Mouse (Mus musculus) stomach, postnatal 0 days (tissue): ENCODE measurements at regions not wholly inside any gene's neighbourhood (a gene's known extent, or its start where the extent isn't known, plus 50 kb on each side); places are given as distances from the start of the nearest gene placed in this dataset.

Source experiments
- ATAC-seq: fragments of 200-750 bp; cut with Nextera tagmentation; 2 replicates; pipeline ENCODE4 v1.8.0; 2017; ENCODE audit not compliant: low FRiP score, low TSS enrichment
- DNase-seq: peaks from one replicate; pipeline ENCODE4 v3.0.0-alpha.2; 2016; ENCODE audit warnings: low spot score
- H3K27ac ChIP-seq: fragments of 300-500 bp; sonication (generic); replicated peaks from 2 replicates; pipeline ENCODE4 v1.5.1; 2014; ENCODE audit warnings: mild to moderate bottlenecking, control low read depth
- H3K27me3 ChIP-seq: fragments of 300-500 bp; sonication (generic); 2 replicates; pipeline ENCODE4 v1.6.1; 2014; ENCODE audit warnings: low read length; ENCODE audit not compliant: control insufficient read depth, insufficient read depth
- H3K36me3 ChIP-seq: fragments of 300-500 bp; sonication (generic); 2 replicates; pipeline ENCODE4 v1.6.1; 2014; ENCODE audit warnings: low read length, mixed read lengths; ENCODE audit not compliant: control insufficient read depth, insufficient read depth
- H3K4me1 ChIP-seq: fragments of 300-500 bp; sonication (generic); replicated peaks from 2 replicates; pipeline ENCODE4 v1.6.1; 2014; ENCODE audit warnings: antibody characterized with exemption; ENCODE audit not compliant: control insufficient read depth, insufficient read depth
- H3K4me2 ChIP-seq: fragments of 300-500 bp; sonication (generic); replicated peaks from 2 replicates; pipeline ENCODE4 v1.6.1; 2014; ENCODE audit warnings: low read depth, mild to moderate bottlenecking, control low read depth, moderate library complexity
- H3K4me3 ChIP-seq: fragments of 300-500 bp; sonication (generic); 2 replicates; pipeline ENCODE4 v1.5.1; 2014; ENCODE audit warnings: low read depth, low read length, control low read depth
- H3K9ac ChIP-seq: fragments of 300-500 bp; sonication (generic); 2 replicates; pipeline ENCODE4 v1.6.1; 2014; ENCODE audit warnings: mild to moderate bottlenecking, low read length, control low read depth, mixed read lengths
- H3K9me3 ChIP-seq: fragments of 300-500 bp; sonication (generic); 2 replicates; pipeline ENCODE4 v1.6.1; 2016; ENCODE audit warnings: low read length; ENCODE audit not compliant: control insufficient read depth
- CTCF ChIP-seq: IDR thresholded peaks from 2 replicates; pipeline ENCODE4 v1.5.1; 2016; ENCODE audit warnings: antibody characterized with exemption, low read depth, mild to moderate bottlenecking, moderate library complexity
- EP300 ChIP-seq: optimal IDR thresholded peaks from 2 replicates; pipeline ENCODE3; 2016; ENCODE audit warnings: antibody characterized with exemption
- WGBS: fragments of 180-500 bp; shearing (Covaris S2); extraction: QIAGEN DNeasy Blood & Tissue Kit; methylation state at CpG from one replicate; pipeline ENCODE4 v1.1.7; 2014; 5-methylcytosine and 5-hydroxymethylcytosine counted together

DNA sequence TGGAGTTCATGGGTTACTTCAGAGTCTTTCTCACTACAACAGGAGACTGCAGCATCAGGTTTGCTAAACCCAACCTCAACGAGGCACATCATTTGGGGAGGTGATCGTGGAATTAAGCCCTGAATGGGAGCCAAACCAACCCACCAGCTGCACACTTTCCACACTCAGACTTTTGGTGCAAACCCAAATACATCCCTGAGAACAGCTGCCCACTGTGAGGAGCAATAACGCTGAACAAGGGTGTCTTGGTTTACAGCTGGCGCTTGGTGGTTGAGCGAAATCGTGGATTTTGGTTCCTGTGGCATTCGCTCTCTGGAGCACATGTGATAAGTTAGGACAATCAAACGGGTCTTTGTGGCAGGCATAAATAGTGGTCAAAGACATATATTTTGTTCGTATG, 226.6 kb upstream of the Tnp1 start:
- no peak for TF ChIP-seq EP300
- TF ChIP-seq CTCF: no peak
- 78% methylated on average over 9 of the region's 9 CpGs for WGBS

DNA sequence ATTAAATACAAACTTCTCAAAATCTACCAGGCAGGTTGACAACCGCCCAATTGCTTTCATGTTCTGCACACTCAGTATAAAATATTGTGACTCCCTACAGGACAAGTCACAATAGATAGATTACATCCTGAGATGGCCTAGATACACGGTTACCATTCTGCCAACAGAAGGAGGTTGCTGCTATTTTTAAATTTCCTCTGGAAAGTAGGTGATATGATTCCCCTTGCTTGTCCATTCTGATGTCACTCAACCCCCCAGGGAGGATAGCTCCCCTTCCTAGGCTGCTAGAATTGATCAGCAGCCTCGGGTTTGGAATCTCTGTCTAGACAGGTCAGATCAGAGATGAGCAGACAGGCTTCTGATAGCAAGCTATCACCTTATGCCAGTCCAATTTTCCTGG, 221.2 kb upstream of the Tnp1 start:
- Histone ChIP-seq H3K9ac (no peak overlapping the region), H3K9me3 (no peaks in the 10 kb centered on the region), H3K4me2 (no peak overlapping the region), H3K27ac (no peak overlapping the region), H3K27me3 (no peaks in the 10 kb centered on the region), H3K36me3 (no peaks in the 10 kb centered on the region), H3K4me1 (no peaks in the 10 kb centered on the region), H3K4me3 (no peak overlapping the region)
- 56% methylated on average over 3 of the region's 3 CpGs for whole genome bisulfite sequencing
- DNase-seq: no peak
- TF ChIP-seq EP300: no peak
- no peak for TF ChIP-seq CTCF
- no peak for ATAC-seq

More for the DNA sequence above, 226.6 kb upstream of the Tnp1 start:
- no peaks in the 10 kb centered on the region for H3K27me3 ChIP-seq
- H3K9ac ChIP-seq: no peak overlapping the region
- H3K36me3 ChIP-seq: no peaks in the 10 kb centered on the region
- H3K4me2 ChIP-seq: no peak overlapping the region
- DNase-seq (no peak), ATAC-seq (no peak)
- no peaks in the 10 kb centered on the region for H3K9me3 ChIP-seq
- no peaks in the 10 kb centered on the region for H3K4me1 ChIP-seq
- H3K27ac ChIP-seq: no peak overlapping the region
- no peak overlapping the region for H3K4me3 ChIP-seq

DNA sequence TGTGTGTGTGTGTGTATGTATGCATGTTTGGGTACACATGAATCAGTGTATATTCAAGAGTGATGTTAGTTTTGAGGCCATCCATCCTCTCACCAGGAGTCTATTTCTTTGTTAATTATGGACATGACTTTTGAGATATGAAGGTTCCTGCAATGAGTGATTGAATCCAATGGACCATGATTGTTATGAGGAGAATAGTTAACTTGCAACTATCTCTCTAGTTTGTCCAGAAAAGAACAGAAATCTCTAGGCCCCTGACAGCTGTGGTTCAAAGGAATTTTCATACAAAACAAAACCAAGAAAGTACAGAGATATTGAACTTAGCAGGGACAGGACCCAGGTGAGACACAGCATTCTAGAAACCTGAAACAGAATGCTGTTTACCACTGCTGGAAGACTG, 217.9 kb upstream of the Tnp1 start:
- Histone ChIP-seq H3K9ac (no peak overlapping the region), H3K4me3 (no peak overlapping the region), H3K4me2 (no peak overlapping the region), H3K9me3 (no peaks in the 10 kb centered on the region), H3K36me3 (no peaks in the 10 kb centered on the region), H3K4me1 (no peaks in the 10 kb centered on the region), H3K27me3 (no peaks in the 10 kb centered on the region), H3K27ac (no peak overlapping the region)
- no peak for ATAC-seq
- DNase-seq: no peak
- TF ChIP-seq EP300 (no peak), CTCF (no peak)

DNA sequence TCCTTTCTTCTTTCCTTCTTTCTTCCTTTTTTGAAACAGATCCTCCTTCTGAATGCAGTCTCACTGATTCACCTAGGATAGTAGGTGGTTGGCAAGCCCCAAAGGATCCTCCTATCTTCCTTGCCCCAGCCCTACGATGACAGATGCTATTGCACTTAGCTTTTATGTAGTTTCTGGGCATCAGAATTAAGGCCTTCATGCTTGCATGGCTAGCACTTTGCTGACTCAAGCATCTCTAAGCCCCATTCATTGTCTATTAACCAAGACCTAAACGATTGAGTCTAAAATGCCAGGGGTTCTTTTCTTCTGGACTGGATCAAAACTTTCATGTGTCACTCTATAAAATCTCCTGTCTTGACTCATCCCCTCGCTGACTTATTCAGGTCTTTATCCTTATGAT, 217.3 kb upstream of the Tnp1 start:
- WGBS: 84% methylated on average over 3 of the region's 3 CpGs
- Histone ChIP-seq H3K36me3 (no peaks in the 10 kb centered on the region), H3K27ac (no peak overlapping the region), H3K9me3 (no peaks in the 10 kb centered on the region), H3K9ac (no peak overlapping the region), H3K4me2 (no peak overlapping the region), H3K4me1 (no peaks in the 10 kb centered on the region), H3K27me3 (no peaks in the 10 kb centered on the region), H3K4me3 (no peak overlapping the region)
- ATAC-seq: no peak
- TF ChIP-seq CTCF: no peak
- no peak for TF ChIP-seq EP300
- DNase-seq: no peak

DNA sequence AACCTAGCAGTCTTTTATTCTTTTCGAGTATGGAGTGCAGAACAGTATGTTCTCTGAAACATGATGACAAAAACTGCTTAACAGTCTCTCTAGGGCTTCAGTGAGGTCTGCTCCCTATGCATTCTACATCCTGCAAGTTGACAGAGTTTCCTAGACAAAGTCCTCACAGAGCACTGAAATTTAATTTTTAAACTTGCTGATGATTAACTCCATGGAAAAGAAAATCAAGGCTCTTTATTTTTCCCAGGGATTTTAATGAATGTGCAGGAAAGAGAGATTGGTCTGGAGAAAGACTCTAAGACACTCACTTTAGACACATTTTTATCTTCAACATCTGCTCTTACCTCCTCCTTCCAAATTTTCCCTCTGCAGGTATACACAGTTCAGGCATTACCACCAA, 214.9 kb upstream of the Tnp1 start:
- 75% methylated on average over 1 of the region's 1 CpGs for WGBS
- Histone ChIP-seq H3K4me3 (no peak overlapping the region), H3K9ac (no peak overlapping the region), H3K27ac (no peak overlapping the region), H3K9me3 (no peaks in the 10 kb centered on the region), H3K4me2 (no peak overlapping the region), H3K36me3 (no peaks in the 10 kb centered on the region), H3K4me1 (no peaks in the 10 kb centered on the region), H3K27me3 (no peaks in the 10 kb centered on the region)
- TF ChIP-seq EP300: no peak
- no peak for TF ChIP-seq CTCF
- DNase-seq: no peak
- ATAC-seq: no peak

DNA sequence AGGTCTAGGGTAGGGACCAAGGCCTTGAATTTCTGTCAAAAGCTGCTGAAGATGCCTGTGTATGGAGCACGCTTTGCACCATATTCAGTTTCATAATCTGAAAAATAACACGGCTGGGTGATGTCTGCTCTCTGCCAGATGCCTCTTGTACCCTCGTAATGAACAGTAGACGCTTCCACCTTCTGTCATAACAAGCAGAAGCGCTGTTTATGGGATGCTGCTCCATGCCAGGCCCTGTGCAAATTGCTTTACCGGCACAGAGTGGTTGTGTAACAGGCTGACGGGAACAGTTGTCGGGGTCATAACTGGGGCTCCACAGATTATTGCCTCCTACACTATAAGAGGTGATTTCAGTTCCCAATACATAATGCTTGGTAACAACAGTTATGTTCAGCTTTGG, 211.5 kb upstream of the Tnp1 start:
- Histone ChIP-seq H3K36me3 (no peaks in the 10 kb centered on the region), H3K4me3 (no peak overlapping the region), H3K27me3 (no peaks in the 10 kb centered on the region), H3K27ac (no peak overlapping the region), H3K9ac (no peak overlapping the region), H3K4me1 (no peaks in the 10 kb centered on the region), H3K9me3 (no peaks in the 10 kb centered on the region), H3K4me2 (no peak overlapping the region)
- DNase-seq (no peak), ATAC-seq (no peak)
- TF ChIP-seq EP300 (no peak), CTCF (no peak)
- 86% methylated on average over 8 of the region's 8 CpGs for WGBS

DNA sequence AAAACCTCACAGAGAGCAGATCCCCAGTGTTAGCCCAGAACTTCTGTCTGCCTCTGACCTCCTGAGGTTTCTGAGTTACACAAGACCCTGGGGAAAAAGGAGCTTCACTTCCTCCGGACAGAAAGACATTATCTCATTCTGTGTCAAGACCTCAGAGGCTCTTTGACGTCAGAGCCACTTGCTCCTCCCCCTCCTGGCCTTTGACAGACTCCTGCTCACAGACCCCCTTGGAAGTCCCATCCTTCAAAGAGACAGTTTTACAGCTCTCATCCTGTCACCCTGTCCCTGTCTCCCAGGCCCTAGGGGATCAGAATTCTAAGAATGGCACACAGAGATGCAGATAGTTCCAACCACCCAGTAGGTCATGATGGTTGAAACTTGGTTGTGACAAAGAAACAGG, 206.2 kb upstream of the Tnp1 start:
- ATAC-seq: no peak

More for the DNA sequence above, 206.2 kb upstream of the Tnp1 start:
- no peaks in the 10 kb centered on the region for H3K27me3 ChIP-seq
- no peaks in the 10 kb centered on the region for H3K4me1 ChIP-seq
- H3K36me3 ChIP-seq: no peaks in the 10 kb centered on the region
- DNase-seq: no peak
- H3K27ac ChIP-seq: no peak overlapping the region
- no peak overlapping the region for H3K4me3 ChIP-seq
- TF ChIP-seq EP300 (no peak), CTCF (no peak)
- 43% methylated on average over 2 of the region's 2 CpGs for WGBS
- H3K9ac ChIP-seq: no peak overlapping the region
- H3K4me2 ChIP-seq: no peak overlapping the region
- no peaks in the 10 kb centered on the region for H3K9me3 ChIP-seq
